Mouse (Mus musculus) liver, adult 2 months (tissue): ENCODE measurements at regions not wholly inside any gene's neighbourhood (a gene's known extent, or its start where the extent isn't known, plus 50 kb on each side); places are given as distances from the start of the nearest gene placed in this dataset.

Experiments
- DNase-seq: peaks from one replicate; pipeline ENCODE4 v3.0.0-alpha.2; 2011; ENCODE audit warnings: low read depth, low spot score; ENCODE audit errors: extremely low read depth
- H3K27ac ChIP-seq: fragments of 200-500 bp; replicated peaks from 2 replicates; pipeline ENCODE4 v1.5.1; 2012; ENCODE audit warnings: low read depth, mild to moderate bottlenecking, control low read depth, inconsistent platforms, low read length; ENCODE audit not compliant: insufficient read depth
- H3K27me3 ChIP-seq: fragments of 200-500 bp; 2 replicates; pipeline ENCODE4 v1.6.1; 2012; ENCODE audit warnings: mild to moderate bottlenecking, moderate library complexity, low read length, inconsistent platforms; ENCODE audit not compliant: control insufficient read depth, insufficient read depth
- H3K36me3 ChIP-seq: fragments of 200-500 bp; 2 replicates; pipeline ENCODE4 v1.6.1; 2012; ENCODE audit warnings: low read length, inconsistent platforms; ENCODE audit not compliant: control insufficient read depth, insufficient read depth
- H3K4me1 ChIP-seq: fragments of 200-500 bp; 2 replicates; pipeline ENCODE4 v1.6.1; 2011; ENCODE audit warnings: low read length; ENCODE audit not compliant: control insufficient read depth, insufficient read depth
- H3K4me3 ChIP-seq: fragments of 200-500 bp; 2 replicates; pipeline ENCODE4 v1.5.1; 2011; ENCODE audit warnings: low read depth, mild to moderate bottlenecking, control low read depth, low read length, moderate library complexity; ENCODE audit not compliant: insufficient read depth
- H3K79me2 ChIP-seq: fragments of 200-500 bp; 2 replicates; pipeline ENCODE4 v1.6.1; 2012; ENCODE audit warnings: inconsistent platforms, mild to moderate bottlenecking, low read length, moderate library complexity; ENCODE audit not compliant: control insufficient read depth, insufficient read depth
- H3K9ac ChIP-seq: fragments of 200-500 bp; 2 replicates; pipeline ENCODE4 v1.6.1; 2012; ENCODE audit warnings: low read depth, mild to moderate bottlenecking, control low read depth, inconsistent platforms, low read length
- CTCF ChIP-seq: fragments of 200-500 bp; IDR thresholded peaks from 2 replicates; pipeline ENCODE4 v1.5.1; 2011; ENCODE audit warnings: low read depth, low read length, control low read depth
- POLR2A ChIP-seq: fragments of 200-500 bp; IDR thresholded peaks from 2 replicates; pipeline ENCODE4 v1.6.1; 2011; ENCODE audit warnings: low read length, control low read depth; ENCODE audit not compliant: insufficient read depth; ENCODE audit errors: extremely low read depth
- WGBS: fragments of 180-500 bp; shearing (Covaris S2); methylation state at CpG from one replicate; pipeline ENCODE4 v1.1.7; 2018; 5-methylcytosine and 5-hydroxymethylcytosine counted together

DNA sequence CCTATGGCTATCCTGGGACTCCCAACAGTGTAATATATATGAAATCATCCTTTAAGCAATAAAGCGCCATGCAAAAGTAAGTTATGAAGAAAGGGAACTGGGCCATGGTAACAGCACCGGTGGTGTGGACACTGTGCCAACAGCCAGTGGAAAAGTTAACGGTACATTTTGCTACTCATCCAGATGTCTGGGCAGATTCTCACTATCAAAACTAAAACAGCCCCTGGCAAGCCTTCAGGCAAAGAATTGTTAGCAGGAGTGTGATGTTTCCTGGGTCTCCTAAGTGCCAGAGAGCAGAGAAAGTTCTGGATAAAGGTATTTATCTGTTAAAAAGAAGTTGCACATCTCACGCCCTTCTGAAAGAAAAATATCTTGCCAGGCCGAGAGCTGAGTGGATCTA lies 198.0 kb upstream of the Hnrnpa3 start:
- WGBS: 81% methylated on average over 5 of the region's 5 CpGs

DNA sequence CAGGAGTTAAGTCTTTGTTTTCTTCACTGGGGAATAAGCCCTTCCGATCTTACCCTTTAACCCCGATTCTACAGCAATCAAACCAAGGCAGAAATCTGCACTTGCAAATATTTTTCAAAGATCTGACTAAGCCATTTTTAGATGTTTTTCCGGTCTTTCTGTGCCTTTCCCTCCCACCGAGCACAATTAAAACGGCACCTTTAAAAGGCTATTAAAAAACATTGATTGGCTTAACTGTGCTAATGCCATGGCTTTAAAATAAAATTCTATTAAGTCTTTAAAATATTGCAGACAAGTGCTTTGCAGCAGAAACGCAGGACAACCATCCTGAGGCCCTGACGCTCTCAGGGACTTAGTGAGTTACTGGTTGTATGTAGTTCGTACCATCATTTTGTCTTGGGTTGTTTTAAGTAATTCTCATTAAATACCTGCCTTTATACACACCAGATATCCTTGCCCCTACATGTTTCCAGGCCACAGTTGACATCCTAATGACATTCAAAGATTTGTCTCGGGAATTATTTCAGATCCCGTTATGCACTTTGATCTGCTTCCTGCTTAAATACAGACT lies 197.6 kb upstream of the Hnrnpa3 start:
- WGBS: 84% methylated on average over 10 of the region's 10 CpGs
- Histone ChIP-seq H3K27ac (no peak overlapping the region), H3K4me1 (no peaks in the 10 kb centered on the region), H3K36me3 (no peaks in the 10 kb centered on the region), H3K79me2 (no peaks in the 10 kb centered on the region), H3K27me3 (no peaks in the 10 kb centered on the region), H3K4me3 (no peak overlapping the region), H3K9ac (no peak overlapping the region)
- TF ChIP-seq CTCF (no peak), POLR2A (no peak)
- no peak for DNase-seq

More for the DNA sequence above, 198.0 kb upstream of the Hnrnpa3 start:
- H3K4me3 ChIP-seq: no peak overlapping the region
- H3K27ac ChIP-seq: no peak overlapping the region
- TF ChIP-seq POLR2A: no peak
- no peak for TF ChIP-seq CTCF
- H3K9ac ChIP-seq: no peak overlapping the region
- DNase-seq: no peak
- H3K4me1 ChIP-seq: no peaks in the 10 kb centered on the region
- H3K27me3 ChIP-seq: no peaks in the 10 kb centered on the region
- H3K36me3 ChIP-seq: no peaks in the 10 kb centered on the region
- no peaks in the 10 kb centered on the region for H3K79me2 ChIP-seq

DNA sequence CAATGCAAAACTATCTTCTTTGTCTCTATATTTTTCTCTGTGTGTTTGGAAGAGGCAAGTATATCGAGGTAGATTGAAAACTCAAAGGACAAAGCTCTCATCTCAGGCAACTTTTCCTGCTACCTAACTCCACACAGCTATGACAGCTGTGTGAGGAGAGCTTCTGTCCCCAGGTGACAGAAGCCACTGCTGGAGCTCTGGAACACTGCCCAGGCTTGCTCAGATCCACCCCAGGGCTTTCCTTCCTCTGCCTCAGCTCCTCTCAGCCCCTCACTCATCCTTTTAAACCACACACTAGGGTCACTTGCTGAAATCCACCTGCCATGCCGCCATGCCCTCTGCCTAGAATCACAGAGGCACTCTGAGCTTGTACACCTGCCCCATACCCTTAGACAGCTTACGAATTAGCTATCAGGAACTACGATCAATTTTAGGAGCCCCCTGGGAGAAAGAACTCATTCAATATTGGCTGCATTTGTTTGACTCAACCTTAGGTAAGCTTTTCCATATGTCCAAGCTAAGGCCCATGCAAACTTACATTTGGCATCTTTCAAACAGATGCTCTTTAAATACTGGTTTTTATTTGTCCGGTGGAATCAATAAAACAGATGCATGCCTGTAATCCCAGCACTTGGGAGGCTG lies 196.9 kb upstream of the Hnrnpa3 start:
- Histone ChIP-seq H3K4me3 (no peak overlapping the region), H3K9ac (no peak overlapping the region)
- 86% methylated on average over 5 of the region's 5 CpGs for WGBS

GRCm38 (mm10) chr2:75463091-75463490 lies 196.0 kb upstream of the Hnrnpa3 start:
- H3K9ac ChIP-seq: no peak overlapping the region
- H3K27me3 ChIP-seq: no peaks in the 10 kb centered on the region
- no peaks in the 10 kb centered on the region for H3K79me2 ChIP-seq
- H3K4me1 ChIP-seq: no peaks in the 10 kb centered on the region
- H3K36me3 ChIP-seq: no peaks in the 10 kb centered on the region
- TF ChIP-seq POLR2A: no peak
- no peak for TF ChIP-seq CTCF
- H3K27ac ChIP-seq: no peak overlapping the region
- 90% methylated on average over 9 of the region's 9 CpGs for WGBS
- DNase-seq: no peak
- no peak overlapping the region for H3K4me3 ChIP-seq

More for the DNA sequence above, 196.9 kb upstream of the Hnrnpa3 start:
- H3K36me3 ChIP-seq: no peaks in the 10 kb centered on the region
- H3K27me3 ChIP-seq: no peaks in the 10 kb centered on the region
- no peak for DNase-seq
- H3K79me2 ChIP-seq: no peaks in the 10 kb centered on the region
- TF ChIP-seq POLR2A (no peak), CTCF (no peak)
- H3K27ac ChIP-seq: no peak overlapping the region
- no peaks in the 10 kb centered on the region for H3K4me1 ChIP-seq

- Histone ChIP-seq H3K4me3 (no peak overlapping the region), H3K36me3 (no peaks in the 10 kb centered on the region), H3K79me2 (no peaks in the 10 kb centered on the region), H3K27ac (no peak overlapping the region), H3K9ac (no peak overlapping the region), H3K27me3 (no peaks in the 10 kb centered on the region), H3K4me1 (no peaks in the 10 kb centered on the region)
- TF ChIP-seq CTCF (no peak), POLR2A (no peak)
- 55% methylated on average over 2 of the region's 2 CpGs for WGBS
- no peak for DNase-seq
These were observed 194.6 kb upstream of the Hnrnpa3 start for GRCm38 (mm10) chr2:75464429-75464828.

DNA sequence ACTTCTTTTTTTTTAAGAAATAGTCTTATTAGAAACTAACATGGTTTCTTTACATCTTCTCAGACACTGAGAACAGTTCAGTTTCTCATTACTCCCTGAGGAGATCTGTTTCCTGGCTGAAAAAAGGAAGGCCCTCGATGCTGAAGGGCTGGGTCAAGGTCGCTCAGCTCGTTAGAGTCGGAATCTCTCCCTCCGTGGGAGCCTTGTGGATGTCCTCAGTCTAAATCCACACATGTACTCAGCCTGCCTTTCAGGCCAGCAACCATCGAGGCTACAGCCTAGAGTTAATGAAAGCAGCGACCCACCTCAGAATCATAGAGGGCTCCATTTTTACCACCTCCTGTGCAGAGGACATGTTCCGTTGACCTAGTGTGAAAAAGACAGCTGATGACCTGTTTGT lies 190.2 kb upstream of the Hnrnpa3 start:
- Histone ChIP-seq H3K27me3 (no peaks in the 10 kb centered on the region), H3K9ac (no peak overlapping the region), H3K4me1 (no peaks in the 10 kb centered on the region), H3K36me3 (no peaks in the 10 kb centered on the region), H3K79me2 (no peaks in the 10 kb centered on the region), H3K4me3 (no peak overlapping the region), H3K27ac (no peak overlapping the region)
- 78% methylated on average over 8 of the region's 8 CpGs for WGBS
- TF ChIP-seq POLR2A (no peak), CTCF (no peak)
- no peak for DNase-seq
